Mouse (Mus musculus): ENCODE measurements around the gene Defb19.

DNA sequence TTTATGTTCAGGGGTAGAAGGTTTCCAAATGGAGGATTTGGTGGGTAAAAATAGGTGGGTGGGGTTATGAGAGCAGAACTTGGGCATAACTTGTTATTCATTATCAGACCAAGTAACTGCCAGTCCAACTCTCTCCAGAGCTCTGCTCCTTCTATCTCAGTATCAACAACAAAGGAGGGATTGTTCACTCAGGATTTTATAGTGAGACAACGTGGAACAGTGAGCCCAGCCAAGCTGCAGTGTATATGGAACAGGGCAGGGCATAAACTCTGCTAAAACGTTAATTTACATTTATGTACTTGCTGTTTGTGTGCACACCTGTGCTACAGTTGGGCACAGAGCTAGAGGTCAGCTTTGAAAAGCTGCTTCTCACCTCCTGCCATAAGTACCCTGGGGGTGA lies 8.3 kb upstream of the Defb19 start:
- TF ChIP-seq CHD2 (IDR thresholded peaks at IDR 0.05; ENCODE audit: low read depth, low read length): no peak
- no peak for TF ChIP-seq ZC3H11A (IDR thresholded peaks at IDR 0.05; ENCODE audit: borderline replicate concordance, low read depth, low read length)
- no peak for TF ChIP-seq HCFC1 (IDR thresholded peaks at IDR 0.05; ENCODE audit: borderline replicate concordance, insufficient read depth, low read length)
- TF ChIP-seq MAFK (IDR thresholded peaks at IDR 0.05; ENCODE audit: insufficient read depth, low read depth, low read length): no peak
- TF ChIP-seq ZNF384 (IDR thresholded peaks at IDR 0.05; ENCODE audit: low read depth, low read length): no peak

Measured in ES-E14 (cell line).